In genomic region chr5:31494513-31495297, GRCm38 (mm10) we compare ENCODE assay signal across 8 mouse cellular contexts. TPM values are rescaled to one million over a fixed set of nuclear protein-coding genes. Genes with fewer than 3 reads are reported as not detected.
DNase-seq lines count a peak whose midpoint lies in the region; ATAC-seq lines count a peak whose summit lies in the region.

Gene Gpn1 (plus strand): TSS chr5:31494741.

- peak; percentile 91 for DNase-seq in adipocyte (ENCODE audit: low spot score)
- DNase-seq in embryo, embryonic 10 days (ENCODE audit: low spot score) = peak; percentile 97
- peak; percentile 85 for DNase-seq in gastrocnemius, postnatal 10 days
- peak; percentile 92 for DNase-seq in induced T-regulatory cell, adult 2 months (ENCODE audit: low read depth)
- peak; percentile 77 to 94 for DNase-seq in left cerebral cortex, adult 9 months (ENCODE audit: low spot score in 2 of 2)
- peak; percentile 90 for DNase-seq in right cerebral cortex, postnatal 14 days
- DNase-seq in urinary bladder, postnatal 36 days (ENCODE audit: low spot score in 2 of 2) = peak; percentile 80 to 89

- peak; percentile 100 for ATAC-seq in megakaryocyte progenitor cell, adult 5-6 weeks (replicated peaks; ENCODE audit: poor library complexity)

RNA-seq across cellular contexts. Expression of gene Gpn1, which starts in this region (rescaled TPM):
- 10 to 100 TPM; 19.9 to 22.0 TPM for total RNA-seq in gastrocnemius, postnatal 10 days (2021)
- 19.6 and 23.1 TPM in 2 replicates for total RNA-seq in megakaryocyte progenitor cell, adult 5-6 weeks (2015)
- 31.6 and 48.5 TPM in 2 replicates for total RNA-seq in megakaryocyte progenitor cell, adult 5-6 weeks (2017)

Comparison
In these comparisons a context has a peak if more than half of its experiments do, and no peak if none do; other contexts are left out.
1. Peak in every context shown above with its lines: DNase-seq and ATAC-seq.